Mouse (Mus musculus): ENCODE results near the gene Shc2. TPM values are rescaled to one million over a fixed set of nuclear protein-coding genes. Genes with fewer than 3 reads are reported as not detected.

The Shc2 gene
- polyA plus RNA-seq, 1 experiment from 2014 or later, result 6.5 TPM

DNA sequence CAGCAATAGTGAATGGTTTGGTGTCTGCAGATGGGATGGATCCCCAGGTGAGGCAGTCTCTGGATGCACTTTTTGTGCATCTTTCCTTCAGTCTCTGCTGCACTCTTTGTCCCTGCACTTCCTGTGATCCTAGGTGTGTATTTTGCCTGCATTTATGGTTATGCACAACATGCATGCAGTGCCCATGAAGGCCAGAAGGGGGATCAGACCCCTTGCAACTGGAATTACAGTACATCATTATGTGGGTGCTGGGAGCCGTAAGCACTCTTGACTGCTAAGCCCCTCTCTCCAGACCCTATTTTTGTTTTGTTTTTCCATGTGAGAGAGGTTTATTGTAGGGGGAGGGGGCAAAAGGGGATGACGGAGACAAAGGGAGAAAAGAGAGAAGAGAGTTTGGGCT lies 22.6 kb upstream of the Shc2 start:
- no peak overlapping the region for H3K4me3 ChIP-seq (ENCODE audit: low read depth, low read length)
- no peak overlapping the region for H3K4me2 ChIP-seq (ENCODE audit: low read length)
- H3K4me1 ChIP-seq (ENCODE audit: control insufficient read depth, insufficient read depth, low read length), result no peaks in the 10 kb centered on the region
- no peak overlapping the region for H3K27ac ChIP-seq (ENCODE audit: low read depth, low read length)
- no peaks in the 10 kb centered on the region for H3K27me3 ChIP-seq (replicated peaks; ENCODE audit: control insufficient read depth, insufficient read depth, low read length)
- no peak for DNase-seq (ENCODE audit: low spot score)
- no peak for ATAC-seq
- 74% methylated on average over 2 of the region's 2 CpGs for WGBS
- H3K36me3 ChIP-seq (ENCODE audit: control insufficient read depth, insufficient read depth, low read length), result no peaks in the 10 kb centered on the region
- no peaks in the 10 kb centered on the region for H3K9me3 ChIP-seq (replicated peaks; ENCODE audit: control insufficient read depth, low read length)
- H3K9ac ChIP-seq (ENCODE audit: low read length), result no peak overlapping the region

DNA sequence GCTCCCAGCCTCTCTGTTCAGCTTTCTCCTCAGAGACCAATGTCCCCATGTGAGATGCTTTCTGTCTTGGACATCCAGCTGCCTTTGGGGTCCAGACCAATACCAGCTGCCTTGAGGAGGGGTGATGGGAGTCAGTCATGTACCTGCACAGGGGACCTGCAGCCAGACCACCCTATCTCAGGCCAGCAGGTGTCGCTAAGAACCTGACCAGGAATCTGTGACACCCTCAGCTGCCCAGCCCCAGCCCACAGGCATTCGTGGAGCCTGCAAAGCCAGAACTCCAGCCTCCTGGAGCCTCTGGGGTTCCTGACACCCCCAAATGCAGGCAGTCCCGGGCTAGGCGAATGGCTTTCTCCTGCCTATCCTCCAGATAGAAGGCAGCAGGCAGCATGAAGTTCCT lies 21.1 kb upstream of the Shc2 start:
- ATAC-seq, result no peak
- no peak for DNase-seq (ENCODE audit: low spot score)
- Histone ChIP-seq H3K36me3 (ENCODE audit: control insufficient read depth, insufficient read depth, low read length) (no peaks in the 10 kb centered on the region), H3K4me2 (ENCODE audit: low read length) (no peak overlapping the region), H3K4me1 (ENCODE audit: control insufficient read depth, insufficient read depth, low read length) (no peaks in the 10 kb centered on the region), H3K4me3 (ENCODE audit: low read depth, low read length) (no peak overlapping the region), H3K27me3 (replicated peaks; ENCODE audit: control insufficient read depth, insufficient read depth, low read length) (no peaks in the 10 kb centered on the region), H3K27ac (ENCODE audit: low read depth, low read length) (no peak overlapping the region), H3K9ac (ENCODE audit: low read length) (no peak overlapping the region), H3K9me3 (replicated peaks; ENCODE audit: control insufficient read depth, low read length) (no peaks in the 10 kb centered on the region)
- WGBS, result 25% methylated on average over 4 of the region's 4 CpGs

DNA sequence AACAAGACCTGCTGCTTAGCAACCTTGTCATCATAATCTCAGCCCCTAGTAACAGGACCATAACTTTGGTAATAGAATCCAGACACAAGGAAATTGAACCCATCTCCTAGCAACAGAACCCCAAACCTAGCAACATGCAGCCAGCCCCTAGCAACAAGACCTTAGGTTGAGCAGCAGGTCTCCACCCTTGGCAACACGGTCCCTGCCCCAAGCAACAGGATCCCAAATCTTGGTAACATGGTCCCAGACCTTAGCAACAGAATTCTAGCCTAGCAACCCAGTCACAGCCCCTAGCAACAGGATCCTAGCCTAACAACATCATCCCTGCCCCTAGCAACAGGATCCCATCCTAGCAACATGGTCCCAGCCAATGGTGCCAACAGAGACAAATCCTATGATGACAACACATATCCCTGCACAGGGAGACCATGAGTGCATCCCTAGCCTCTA lies 17.3 kb upstream of the Shc2 start:
- no peak overlapping the region for H3K4me2 ChIP-seq (ENCODE audit: low read length)
- no peaks in the 10 kb centered on the region for H3K9me3 ChIP-seq (replicated peaks; ENCODE audit: control insufficient read depth, low read length)
- no peak overlapping the region for H3K4me3 ChIP-seq (ENCODE audit: low read depth, low read length)
- WGBS, result 16% methylated on average over 1 of the region's 1 CpGs
- ATAC-seq (peak; percentile 82; the same call in 1 of the 2 replicates), DNase-seq (ENCODE audit: low spot score) (peak; percentile 65)
- peak overlapping the region; percentile 68; the same call in 1 of the 2 replicates for H3K27ac ChIP-seq (ENCODE audit: low read depth, low read length)
- no peaks in the 10 kb centered on the region for H3K27me3 ChIP-seq (replicated peaks; ENCODE audit: control insufficient read depth, insufficient read depth, low read length)
- H3K9ac ChIP-seq (ENCODE audit: low read length), result no peak overlapping the region
- H3K36me3 ChIP-seq (ENCODE audit: control insufficient read depth, insufficient read depth, low read length), result no peaks in the 10 kb centered on the region
- no peaks in the 10 kb centered on the region for H3K4me1 ChIP-seq (ENCODE audit: control insufficient read depth, insufficient read depth, low read length)

DNA sequence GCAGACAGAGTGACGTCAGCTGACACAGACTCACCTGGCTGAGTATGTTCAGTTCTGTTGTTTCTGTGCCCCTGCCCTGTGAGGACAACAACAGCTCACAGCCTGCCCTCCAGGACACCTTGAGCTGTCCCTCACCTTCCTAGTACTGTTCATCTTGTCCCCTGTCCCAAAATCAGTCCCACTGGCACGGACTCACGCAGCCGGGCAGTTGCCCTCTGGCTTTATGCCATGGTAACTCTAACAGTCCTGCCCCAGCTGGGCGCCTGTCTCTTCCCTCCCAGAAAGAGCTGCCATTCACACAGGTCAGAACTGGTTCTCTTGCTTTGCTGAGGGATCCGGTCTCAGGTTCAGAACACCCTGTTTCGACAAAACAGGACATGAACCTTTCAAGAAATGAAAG lies 15.1 kb upstream of the Shc2 start:
- no peaks in the 10 kb centered on the region for H3K27me3 ChIP-seq (replicated peaks; ENCODE audit: control insufficient read depth, insufficient read depth, low read length)
- no peaks in the 10 kb centered on the region for H3K36me3 ChIP-seq (ENCODE audit: control insufficient read depth, insufficient read depth, low read length)
- H3K4me2 ChIP-seq (ENCODE audit: low read length), result no peak overlapping the region
- DNase-seq (ENCODE audit: low spot score), result no peak
- H3K9me3 ChIP-seq (replicated peaks; ENCODE audit: control insufficient read depth, low read length), result no peaks in the 10 kb centered on the region
- no peaks in the 10 kb centered on the region for H3K4me1 ChIP-seq (ENCODE audit: control insufficient read depth, insufficient read depth, low read length)
- H3K4me3 ChIP-seq (ENCODE audit: low read depth, low read length), result no peak overlapping the region
- H3K9ac ChIP-seq (ENCODE audit: low read length), result no peak overlapping the region
- 89% methylated on average over 7 of the region's 7 CpGs for WGBS
- no peak overlapping the region for H3K27ac ChIP-seq (ENCODE audit: low read depth, low read length)
- no peak for ATAC-seq

DNA sequence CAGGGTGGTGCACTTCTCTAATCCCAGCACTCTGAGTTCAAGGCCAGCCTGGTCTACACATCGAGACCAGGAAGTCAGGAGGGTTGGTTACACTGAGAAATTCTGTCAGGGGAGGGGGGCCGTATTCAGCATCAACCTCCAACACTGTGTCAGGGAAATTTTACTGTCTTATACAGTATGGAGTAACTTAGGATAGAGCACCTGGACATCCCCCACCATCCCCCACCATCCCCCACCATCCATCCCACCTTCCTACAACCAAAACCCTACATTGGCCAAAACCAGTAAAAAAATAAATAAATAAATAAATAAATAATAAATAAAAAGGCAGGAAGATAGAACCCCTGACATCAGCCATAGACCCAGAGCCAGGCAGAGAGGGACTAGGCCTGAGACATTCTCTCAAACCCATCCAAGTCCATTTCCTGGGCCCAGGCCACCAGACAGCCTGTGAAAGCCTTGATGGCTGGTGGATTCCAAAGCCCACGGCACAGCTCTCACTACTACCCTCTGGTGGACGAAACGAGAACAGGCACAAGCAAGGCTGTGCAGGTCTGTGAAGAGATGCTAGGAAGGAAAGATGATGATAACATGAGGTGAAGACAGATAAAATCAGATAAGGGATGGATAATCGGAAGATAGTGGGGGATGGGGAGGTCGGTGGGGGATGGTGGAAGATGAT lies 11.5 kb upstream of the Shc2 start:
- H3K9ac ChIP-seq (ENCODE audit: low read length), result no peak overlapping the region
- H3K4me3 ChIP-seq (ENCODE audit: low read depth, low read length), result no peak overlapping the region
- WGBS, result 31% methylated on average over 7 of the region's 7 CpGs
- ATAC-seq (peak; percentile 83), DNase-seq (ENCODE audit: low spot score) (peak; percentile 89)
- no peaks in the 10 kb centered on the region for H3K9me3 ChIP-seq (replicated peaks; ENCODE audit: control insufficient read depth, low read length)
- H3K36me3 ChIP-seq (ENCODE audit: control insufficient read depth, insufficient read depth, low read length), result no peaks in the 10 kb centered on the region
- H3K4me2 ChIP-seq (ENCODE audit: low read length), result no peak overlapping the region
- H3K27ac ChIP-seq (ENCODE audit: low read depth, low read length), result no peak overlapping the region
- H3K27me3 ChIP-seq (replicated peaks; ENCODE audit: control insufficient read depth, insufficient read depth, low read length), result no peaks in the 10 kb centered on the region
- H3K4me1 ChIP-seq (ENCODE audit: control insufficient read depth, insufficient read depth, low read length), result no peaks in the 10 kb centered on the region

DNA sequence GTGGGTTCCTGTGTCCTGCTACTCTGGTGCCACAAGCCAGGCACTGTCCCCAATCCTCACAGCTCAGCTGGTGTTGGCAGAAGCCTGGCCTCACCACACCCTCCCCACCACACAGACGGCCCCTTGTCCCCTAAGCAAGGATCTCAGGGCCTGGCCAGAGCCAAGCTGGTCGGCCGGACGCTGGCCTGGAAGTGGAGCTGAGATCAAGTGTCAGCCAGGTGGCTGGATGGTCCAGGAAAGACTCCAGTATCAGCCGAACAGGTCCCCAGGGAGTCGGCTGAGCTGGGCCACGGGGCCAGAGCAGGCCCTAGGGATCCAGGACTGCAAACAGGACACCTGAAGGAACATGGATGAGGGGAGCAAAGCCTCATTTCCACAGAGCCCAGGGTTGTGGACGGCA lies 8.0 kb upstream of the Shc2 start, which contains the start of gene Odf3l2:
Gene Odf3l2, minus strand, starts transcription at position 28 of the 400 bp plus-strand sequence.
- WGBS, result 77% methylated on average over 8 of the region's 8 CpGs
- Histone ChIP-seq H3K36me3 (ENCODE audit: control insufficient read depth, insufficient read depth, low read length) (no peaks in the 10 kb centered on the region), H3K9me3 (replicated peaks; ENCODE audit: control insufficient read depth, low read length) (no peaks in the 10 kb centered on the region), H3K27ac (ENCODE audit: low read depth, low read length) (no peak within 1 kb of the TSS), H3K9ac (ENCODE audit: low read length) (no peak within 1 kb of the TSS), H3K4me1 (ENCODE audit: control insufficient read depth, insufficient read depth, low read length) (no peaks in the 10 kb centered on the region), H3K27me3 (replicated peaks; ENCODE audit: control insufficient read depth, insufficient read depth, low read length) (no peaks in the 10 kb centered on the region), H3K4me3 (ENCODE audit: low read depth, low read length) (no peak within 1 kb of the TSS), H3K4me2 (ENCODE audit: low read length) (no peak within 1 kb of the TSS)
- no peak for DNase-seq (ENCODE audit: low spot score)
- ATAC-seq, result no peak

DNA sequence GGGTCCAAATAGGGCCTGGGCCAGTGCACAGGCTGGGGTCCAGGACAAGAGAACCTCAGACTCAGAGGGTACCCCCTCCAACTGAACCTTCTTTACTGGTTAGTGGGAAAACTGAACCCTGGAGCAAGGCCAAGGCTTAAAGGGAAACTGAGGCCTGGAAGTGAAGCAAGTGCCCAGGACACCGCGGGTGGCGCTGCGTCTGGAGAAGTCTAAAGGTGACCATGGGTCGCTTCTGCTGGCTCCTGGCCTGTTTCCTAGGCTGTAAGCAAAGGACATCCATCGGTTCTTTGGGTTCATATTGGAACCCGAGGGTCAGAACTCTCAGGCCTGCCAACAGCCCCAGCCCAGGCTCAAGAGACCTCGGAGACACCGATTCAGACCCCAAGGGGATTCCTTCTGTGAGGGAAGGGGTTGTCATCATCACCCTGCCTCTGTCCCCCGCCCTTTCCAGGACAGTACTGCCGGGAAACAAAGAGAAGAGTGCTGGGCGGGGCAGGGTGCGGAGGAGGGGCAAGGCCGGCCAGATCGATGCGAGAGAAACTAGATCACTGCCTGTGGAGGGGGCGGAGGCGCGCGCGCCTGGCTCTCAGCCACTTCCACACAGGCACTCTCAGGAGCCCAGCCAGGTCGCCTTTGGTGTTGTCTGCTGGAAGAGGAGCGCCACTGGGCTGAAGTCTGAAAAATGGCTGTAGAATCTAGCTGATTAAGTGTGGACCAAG lies 927 bp upstream of the Shc2 start:
- no peaks in the 10 kb centered on the region for H3K36me3 ChIP-seq (ENCODE audit: control insufficient read depth, insufficient read depth, low read length)
- DNase-seq (ENCODE audit: low spot score), result peak; percentile 46
- no peak overlapping the region for H3K27ac ChIP-seq (ENCODE audit: low read depth, low read length)
- peak overlapping the region; percentile 79 for H3K4me2 ChIP-seq (ENCODE audit: low read length)
- ATAC-seq, result no peak
- H3K4me1 ChIP-seq (ENCODE audit: control insufficient read depth, insufficient read depth, low read length), result peaks cover 3% of the 10 kb centered on the region; the same call in 1 of the 2 replicates
- H3K9me3 ChIP-seq (replicated peaks; ENCODE audit: control insufficient read depth, low read length), result no peaks in the 10 kb centered on the region
- peaks cover 9% of the 10 kb centered on the region; the same call in 1 of the 2 replicates for H3K27me3 ChIP-seq (replicated peaks; ENCODE audit: control insufficient read depth, insufficient read depth, low read length)
- peak overlapping the region; percentile 77; the same call in 1 of the 2 replicates for H3K4me3 ChIP-seq (ENCODE audit: low read depth, low read length)
- WGBS, result 4% methylated on average over 23 of the region's 23 CpGs
- H3K9ac ChIP-seq (ENCODE audit: low read length), result peak overlapping the region; percentile 81; the same call in 1 of the 2 replicates

DNA sequence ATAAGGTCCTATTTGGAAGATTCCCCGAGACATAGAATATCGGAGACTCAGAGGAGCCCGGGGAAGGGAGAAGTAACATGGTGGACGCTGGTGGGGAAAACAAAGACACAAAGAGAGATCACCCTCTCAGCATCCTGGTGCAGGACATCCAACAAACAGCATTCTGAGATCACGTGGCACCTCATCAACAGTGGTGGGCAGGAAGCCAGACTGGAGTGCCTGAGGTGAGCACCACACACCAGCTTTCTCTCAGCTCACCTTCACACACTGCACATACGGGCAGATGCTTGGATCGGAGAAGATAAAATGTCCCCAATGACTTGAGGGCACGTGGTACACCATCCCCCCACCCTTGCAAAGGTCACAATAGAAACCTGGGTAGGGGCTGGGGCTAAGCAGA lies 1.4 kb downstream of the Shc2 start:
- ATAC-seq, result no peak
- 84% methylated on average over 8 of the region's 8 CpGs for WGBS
- peak overlapping the region; percentile 77; the same call in 1 of the 2 replicates for H3K4me3 ChIP-seq (ENCODE audit: low read depth, low read length)
- H3K27me3 ChIP-seq (replicated peaks; ENCODE audit: control insufficient read depth, insufficient read depth, low read length), result peaks cover 9% of the 10 kb centered on the region; the same call in 1 of the 2 replicates
- H3K27ac ChIP-seq (ENCODE audit: low read depth, low read length), result no peak overlapping the region
- no peak for DNase-seq (ENCODE audit: low spot score)
- peak overlapping the region; percentile 79 for H3K4me2 ChIP-seq (ENCODE audit: low read length)
- H3K36me3 ChIP-seq (ENCODE audit: control insufficient read depth, insufficient read depth, low read length), result no peaks in the 10 kb centered on the region
- no peak overlapping the region for H3K9ac ChIP-seq (ENCODE audit: low read length)
- no peaks in the 10 kb centered on the region for H3K9me3 ChIP-seq (replicated peaks; ENCODE audit: control insufficient read depth, low read length)
- H3K4me1 ChIP-seq (ENCODE audit: control insufficient read depth, insufficient read depth, low read length), result peaks cover 3% of the 10 kb centered on the region; the same call in 1 of the 2 replicates

All from forebrain, embryonic 14.5 days (tissue).